Mouse (Mus musculus): ENCODE data around the gene C330007P06Rik.
A peak's percentile ranks its signal among the peaks of the same experiment; 100 is the strongest.
"Not testable (repeated sequence)": the region's sequence is repeated elsewhere in the genome, so short reads cannot be mapped to it uniquely, and the experiment has no call there.

Gene C330007P06Rik

GRCm38 (mm10) chrX:36799131-36799879, 74.6 kb downstream of the C330007P06Rik start:
- no peak for DNase-seq (ENCODE audit: low spot score)

GRCm38 (mm10) chrX:36796734-36797133, 77.2 kb downstream of the C330007P06Rik start:
- DNase-seq (ENCODE audit: low spot score) = not testable (repeated sequence)

- DNase-seq (ENCODE audit: low spot score) = peak; percentile 77
These were observed 77.7 kb downstream of the C330007P06Rik start for GRCm38 (mm10) chrX:36796163-36796581.

GRCm38 (mm10) chrX:36795424-36796162, 78.3 kb downstream of the C330007P06Rik start, which contains the start of gene Slc25a5:
TSS of gene Slc25a5 (plus strand) at chrX:36795651.
- DNase-seq (ENCODE audit: low spot score) = peak; percentile 82

- no peak for DNase-seq (ENCODE audit: low spot score)
These were observed 79.3 kb downstream of the C330007P06Rik start for GRCm38 (mm10) chrX:36794571-36794970.

- DNase-seq (ENCODE audit: low spot score) = no peak
These were observed 84.6 kb downstream of the C330007P06Rik start for GRCm38 (mm10) chrX:36789360-36789759.

- no peak for DNase-seq (ENCODE audit: low spot score)
These were observed 96.2 kb downstream of the C330007P06Rik start for GRCm38 (mm10) chrX:36777694-36778093.

- no peak for DNase-seq (ENCODE audit: low spot score)
These were observed 98.4 kb downstream of the C330007P06Rik start for GRCm38 (mm10) chrX:36775520-36775919.
